Mouse (Mus musculus) ES-Bruce4 (cell line): Measurements from ENCODE around the gene Ntf3. TPM values are rescaled to one million over a fixed set of nuclear protein-coding genes. Genes with fewer than 3 reads are reported as not detected.

Experiments
- H3K27ac ChIP-seq: 2 replicates; pipeline ENCODE4 v1.5.1; 2012; ENCODE audit warnings: low read length, inconsistent platforms; ENCODE audit not compliant: insufficient read depth
- H3K27me3 ChIP-seq: 2 replicates; pipeline ENCODE4 v1.6.1; 2012; ENCODE audit warnings: mild to moderate bottlenecking, low read length, inconsistent platforms; ENCODE audit not compliant: control insufficient read depth, poor library complexity, insufficient read depth, severe bottlenecking
- H3K36me3 ChIP-seq: 2 replicates; pipeline ENCODE4 v1.6.1; 2012; ENCODE audit warnings: inconsistent platforms, mild to moderate bottlenecking, low read length, moderate library complexity; ENCODE audit not compliant: control insufficient read depth, poor library complexity, insufficient read depth, severe bottlenecking
- H3K4me1 ChIP-seq: one replicate; pipeline ENCODE4 v1.8.1; 2011; ENCODE audit warnings: low read length; ENCODE audit not compliant: control insufficient read depth, insufficient read depth
- H3K4me3 ChIP-seq: 2 replicates; pipeline ENCODE4 v1.5.1; 2011; ENCODE audit warnings: low read depth, mild to moderate bottlenecking, low read length
- H3K9ac ChIP-seq: 2 replicates; pipeline ENCODE4 v1.6.1; 2012; ENCODE audit warnings: low read depth, mild to moderate bottlenecking, inconsistent platforms; ENCODE audit not compliant: poor library complexity, severe bottlenecking
- H3K9me3 ChIP-seq: replicated peaks from 2 replicates; pipeline ENCODE4 v1.6.1; 2012; ENCODE audit warnings: mild to moderate bottlenecking, low read length, inconsistent platforms; ENCODE audit not compliant: control insufficient read depth, poor library complexity, insufficient read depth, severe bottlenecking
- CTCF ChIP-seq: IDR thresholded peaks from one replicate; pipeline ENCODE4 v1.8.1; 2011; ENCODE audit warnings: low read depth, low read length
- EP300 ChIP-seq: IDR thresholded peaks from 2 replicates; pipeline ENCODE4 v1.6.1; 2011; ENCODE audit warnings: low read depth, low read length; ENCODE audit not compliant: insufficient read depth
- POLR2A ChIP-seq: IDR thresholded peaks from one replicate; pipeline ENCODE4 v1.8.1; 2011; ENCODE audit warnings: low read length; ENCODE audit not compliant: insufficient read depth
- polyA plus RNA-seq: library from polyadenylated mRNA; stranded (reverse); fragments of >200 nt; gene quantifications from 2 replicates; pipeline ENCODE4 v1.2.4, GENCODE M21; 2011; ENCODE audit warnings: low read depth; ENCODE audit not compliant: missing spikeins, insufficient read depth, insufficient read length

Ntf3 gene
- polyA plus RNA-seq, 1 experiment: 0.72 TPM

GRCm38 (mm10) chr6:126140416-126140815 lies 26.3 kb downstream of the Ntf3 start:
- H3K4me1 ChIP-seq: no peaks in the 10 kb centered on the region
- H3K27ac ChIP-seq: no peak overlapping the region
- TF ChIP-seq EP300 (no peak), POLR2A (no peak), CTCF (no peak)
- no peaks in the 10 kb centered on the region for H3K36me3 ChIP-seq
- no peak overlapping the region for H3K9ac ChIP-seq
- H3K27me3 ChIP-seq: no peaks in the 10 kb centered on the region
- no peaks in the 10 kb centered on the region for H3K9me3 ChIP-seq
- no peak overlapping the region for H3K4me3 ChIP-seq

GRCm38 (mm10) chr6:126134155-126134906 lies 32.4 kb downstream of the Ntf3 start:
- Histone ChIP-seq H3K4me1 (no peaks in the 10 kb centered on the region), H3K4me3 (no peak overlapping the region), H3K36me3 (no peaks in the 10 kb centered on the region), H3K9ac (no peak overlapping the region), H3K9me3 (no peaks in the 10 kb centered on the region), H3K27me3 (no peaks in the 10 kb centered on the region), H3K27ac (no peak overlapping the region)
- TF ChIP-seq EP300 (no peak), POLR2A (no peak), CTCF (no peak)

- H3K27ac ChIP-seq: no peak overlapping the region
- no peaks in the 10 kb centered on the region; the same call in 1 of the 2 replicates for H3K27me3 ChIP-seq
- no peaks in the 10 kb centered on the region for H3K36me3 ChIP-seq
- H3K4me3 ChIP-seq: no peak overlapping the region
- no peaks in the 10 kb centered on the region for H3K9me3 ChIP-seq
- H3K4me1 ChIP-seq: no peaks in the 10 kb centered on the region
- TF ChIP-seq CTCF (no peak), EP300 (no peak), POLR2A (no peak)
- H3K9ac ChIP-seq: no peak overlapping the region
Measured at GRCm38 (mm10) chr6:126128238-126128637, 38.5 kb downstream of the Ntf3 start.

- H3K27ac ChIP-seq: no peak overlapping the region
- no peak overlapping the region for H3K4me3 ChIP-seq
- TF ChIP-seq EP300 (no peak), POLR2A (no peak)
- no peaks in the 10 kb centered on the region for H3K4me1 ChIP-seq
- no peaks in the 10 kb centered on the region for H3K27me3 ChIP-seq
- H3K9ac ChIP-seq: no peak overlapping the region
- no peaks in the 10 kb centered on the region for H3K9me3 ChIP-seq
- H3K36me3 ChIP-seq: no peaks in the 10 kb centered on the region
Measured at GRCm38 (mm10) chr6:126118247-126118646, 48.5 kb downstream of the Ntf3 start.

GRCm38 (mm10) chr6:126117191-126117590 lies 49.5 kb downstream of the Ntf3 start:
- Histone ChIP-seq H3K27me3 (no peaks in the 10 kb centered on the region), H3K4me1 (no peaks in the 10 kb centered on the region), H3K4me3 (no peak overlapping the region), H3K9ac (no peak overlapping the region), H3K36me3 (no peaks in the 10 kb centered on the region), H3K9me3 (no peaks in the 10 kb centered on the region), H3K27ac (no peak overlapping the region)
- no peak for TF ChIP-seq EP300
- no peak for TF ChIP-seq POLR2A
- no peak for TF ChIP-seq CTCF

- Histone ChIP-seq H3K4me3 (no peak overlapping the region), H3K27me3 (no peaks in the 10 kb centered on the region), H3K27ac (no peak overlapping the region), H3K4me1 (no peaks in the 10 kb centered on the region), H3K36me3 (no peaks in the 10 kb centered on the region), H3K9ac (no peak overlapping the region), H3K9me3 (no peaks in the 10 kb centered on the region)
- TF ChIP-seq EP300 (no peak), CTCF (no peak), POLR2A (no peak)
Measured at GRCm38 (mm10) chr6:126114934-126115633, 51.6 kb downstream of the Ntf3 start.
